11 mouse cellular contexts compared by ENCODE assay signal in genomic region chr9:101037396-101037795, GRCm38 (mm10). TPM values are rescaled to one million over a fixed set of nuclear protein-coding genes. Genes with fewer than 3 reads are reported as not detected.
A peak's percentile ranks its signal among the peaks of the same experiment; 100 is the strongest.
DNase-seq lines count a peak whose midpoint lies in the region; ATAC-seq and TF ChIP-seq lines count a peak whose summit lies in the region.
"Had no signal": no experiment of that assay in that cellular context is flagged by ENCODE, and none has a peak within 500 bp of the region (broad histone marks: within the 10 kb centered on the region; RNA-seq: fewer than 3 reads in every experiment).

No protein-coding gene starts in this region.

- peak overlapping the region; percentile 57 for H3K4me3 ChIP-seq in megakaryocyte, embryonic 14.5 days (replicated peaks)
- no peak overlapping the region for H3K4me3 ChIP-seq in kidney, embryonic 14.5 days (ENCODE audit: low read length)
- H3K4me3 ChIP-seq in liver, postnatal 0 days (ENCODE audit: low read depth, low read length): 0 out of 2 replicates have a peak overlapping the region, but pooled peaks have one; percentile 13
- no peak overlapping the region for H3K4me3 ChIP-seq in stomach, postnatal 0 days (ENCODE audit: low read depth, low read length)
- no peak overlapping the region for H3K4me3 ChIP-seq in hindbrain, embryonic 12.5 days
- H3K4me3 ChIP-seq in hindbrain, embryonic 16.5 days (ENCODE audit: low read length): no peak overlapping the region
- H3K4me3 ChIP-seq: hindbrain, embryonic 15.5 days had no signal

- peak overlapping the region; percentile 4; the same call in 1 of the 2 replicates for H3K4me2 ChIP-seq in kidney, embryonic 14.5 days (replicated peaks; ENCODE audit: low read depth, low read length)
- peak overlapping the region; percentile 55 for H3K4me2 ChIP-seq in liver, postnatal 0 days (ENCODE audit: low read depth, low read length)
- H3K4me2 ChIP-seq in stomach, postnatal 0 days (replicated peaks; ENCODE audit: low read depth): 0 out of 2 replicates have a peak overlapping the region, but pooled peaks have one; percentile 20
- H3K4me2 ChIP-seq in hindbrain, embryonic 12.5 days (replicated peaks): no peak overlapping the region
- H3K4me2 ChIP-seq in hindbrain, embryonic 16.5 days (ENCODE audit: low read length): no peak overlapping the region
- H3K4me2 ChIP-seq: hindbrain, embryonic 15.5 days had no signal

- H3K4me1 ChIP-seq in megakaryocyte, embryonic 14.5 days: peaks cover 43% of the 10 kb centered on the region
- H3K4me1 ChIP-seq in kidney, embryonic 14.5 days (ENCODE audit: control insufficient read depth, insufficient read depth, low read length): peaks cover 18% of the 10 kb centered on the region; the same call in 1 of the 2 replicates
- H3K4me1 ChIP-seq in liver, postnatal 0 days (ENCODE audit: insufficient read depth): peaks cover 26% of the 10 kb centered on the region
- H3K4me1 ChIP-seq in stomach, postnatal 0 days (replicated peaks; ENCODE audit: control insufficient read depth, insufficient read depth): no peaks in the 10 kb centered on the region
- peaks cover 12% of the 10 kb centered on the region for H3K4me1 ChIP-seq in hindbrain, embryonic 12.5 days
- H3K4me1 ChIP-seq in hindbrain, embryonic 16.5 days (ENCODE audit: control insufficient read depth, insufficient read depth, low read depth, low read length): peaks cover 11% of the 10 kb centered on the region

- no peaks in the 10 kb centered on the region for H3K27me3 ChIP-seq in megakaryocyte, embryonic 14.5 days (replicated peaks)
- no peaks in the 10 kb centered on the region for H3K27me3 ChIP-seq in kidney, embryonic 14.5 days (ENCODE audit: control insufficient read depth, insufficient read depth, low read length)
- no peaks in the 10 kb centered on the region for H3K27me3 ChIP-seq in liver, postnatal 0 days (ENCODE audit: insufficient read depth, low read length)
- no peaks in the 10 kb centered on the region for H3K27me3 ChIP-seq in stomach, postnatal 0 days (ENCODE audit: control insufficient read depth, insufficient read depth, low read length)
- no peaks in the 10 kb centered on the region for H3K27me3 ChIP-seq in hindbrain, embryonic 12.5 days
- no peaks in the 10 kb centered on the region for H3K27me3 ChIP-seq in hindbrain, embryonic 16.5 days (replicated peaks; ENCODE audit: control insufficient read depth, insufficient read depth, low read length)
- H3K27me3 ChIP-seq: hindbrain, embryonic 15.5 days had no signal

- H3K9ac ChIP-seq in kidney, embryonic 14.5 days (ENCODE audit: low read depth, low read length): no peak overlapping the region
- 0 out of 2 replicates have a peak overlapping the region, but pooled peaks have one; percentile 26 for H3K9ac ChIP-seq in liver, postnatal 0 days (replicated peaks)
- H3K9ac ChIP-seq in stomach, postnatal 0 days (ENCODE audit: low read length): no peak overlapping the region
- H3K9ac ChIP-seq in hindbrain, embryonic 12.5 days: no peak overlapping the region
- H3K9ac ChIP-seq in hindbrain, embryonic 16.5 days (ENCODE audit: low read depth, low read length): no peak overlapping the region
- H3K9ac ChIP-seq: hindbrain, embryonic 15.5 days had no signal

- H3K9me3 ChIP-seq in megakaryocyte, embryonic 14.5 days: peaks cover 17% of the 10 kb centered on the region
- no peaks in the 10 kb centered on the region for H3K9me3 ChIP-seq in kidney, embryonic 14.5 days (ENCODE audit: control insufficient read depth, low read length)
- no peaks in the 10 kb centered on the region for H3K9me3 ChIP-seq in liver, postnatal 0 days (ENCODE audit: low read length)
- H3K9me3 ChIP-seq in stomach, postnatal 0 days (ENCODE audit: control insufficient read depth, low read length): no peaks in the 10 kb centered on the region
- H3K9me3 ChIP-seq in hindbrain, embryonic 12.5 days (replicated peaks): no peaks in the 10 kb centered on the region
- H3K9me3 ChIP-seq in hindbrain, embryonic 16.5 days (ENCODE audit: control insufficient read depth, low read length): no peaks in the 10 kb centered on the region
- H3K9me3 ChIP-seq: hindbrain, embryonic 15.5 days had no signal

- peaks cover 9% of the 10 kb centered on the region for H3K36me3 ChIP-seq in megakaryocyte, embryonic 14.5 days (replicated peaks; ENCODE audit: low read length)
- no peaks in the 10 kb centered on the region for H3K36me3 ChIP-seq in kidney, embryonic 14.5 days (ENCODE audit: control insufficient read depth, insufficient read depth, low read length)
- H3K36me3 ChIP-seq in liver, postnatal 0 days (replicated peaks; ENCODE audit: insufficient read depth, low read length): no peaks in the 10 kb centered on the region
- H3K36me3 ChIP-seq in stomach, postnatal 0 days (ENCODE audit: control insufficient read depth, insufficient read depth, low read length): no peaks in the 10 kb centered on the region
- no peaks in the 10 kb centered on the region for H3K36me3 ChIP-seq in hindbrain, embryonic 12.5 days
- H3K36me3 ChIP-seq in hindbrain, embryonic 16.5 days (ENCODE audit: control insufficient read depth, insufficient read depth, low read length): no peaks in the 10 kb centered on the region
- H3K36me3 ChIP-seq: hindbrain, embryonic 15.5 days had no signal

- DNase-seq in liver, postnatal 0 days: no peak
- DNase-seq in stomach, postnatal 0 days (ENCODE audit: low spot score): no peak
- no peak for DNase-seq in left cerebral cortex, adult 18-20 months (ENCODE audit: low spot score in 2 of 2)
- DNase-seq: cerebellum, adult 8-10 months; thymus, adult 2 months had no signal

- no peak for TF ChIP-seq EP300 in liver, postnatal 0 days (IDR thresholded peaks at IDR 0.05; ENCODE audit: low read depth)
- no peak for TF ChIP-seq EP300 in stomach, postnatal 0 days (optimal IDR thresholded peaks at IDR 0.05)

- ATAC-seq in megakaryocyte, adult 5-6 weeks (ENCODE audit: poor library complexity, severe bottlenecking): no peak
- ATAC-seq in kidney, embryonic 14.5 days (ENCODE audit: low FRiP score, low TSS enrichment): no peak
- ATAC-seq in liver, postnatal 0 days: no peak
- ATAC-seq in stomach, postnatal 0 days (ENCODE audit: low FRiP score, low TSS enrichment): no peak
- ATAC-seq in hindbrain, embryonic 12.5 days (ENCODE audit: low FRiP score): no peak
- ATAC-seq in hindbrain, embryonic 16.5 days: no peak

- 15% methylated on average over 7 of the region's 7 CpGs for WGBS in kidney, embryonic 14.5 days
- WGBS in liver, postnatal 0 days (ENCODE audit: insufficient replicate concordance): 23% methylated on average over 7 of the region's 7 CpGs
- 24% methylated on average over 7 of the region's 7 CpGs for WGBS in stomach, postnatal 0 days
- 60% methylated on average over 7 of the region's 7 CpGs for WGBS in hindbrain, embryonic 12.5 days
- WGBS in hindbrain, embryonic 16.5 days: 61% methylated on average over 7 of the region's 7 CpGs

- TF ChIP-seq CTCF in liver, postnatal 0 days (IDR thresholded peaks at IDR 0.05; ENCODE audit: low read depth): no peak
- TF ChIP-seq CTCF in stomach, postnatal 0 days (IDR thresholded peaks at IDR 0.05; ENCODE audit: low read depth): no peak

- H3K27ac ChIP-seq in kidney, embryonic 14.5 days (ENCODE audit: low read depth, low read length): no peak overlapping the region
- H3K27ac ChIP-seq in liver, postnatal 0 days (ENCODE audit: low read depth): no peak overlapping the region
- H3K27ac ChIP-seq in stomach, postnatal 0 days (replicated peaks): peak overlapping the region; percentile 1
- H3K27ac ChIP-seq in hindbrain, embryonic 12.5 days: no peak overlapping the region
- no peak overlapping the region for H3K27ac ChIP-seq in hindbrain, embryonic 16.5 days (ENCODE audit: low read depth, low read length)
- H3K27ac ChIP-seq: hindbrain, embryonic 15.5 days had no signal

RNA-seq across cellular contexts. Expression of gene Pccb, which starts 2.7 kb away (rescaled TPM):
- 2.4 and 69.9 TPM in 2 replicates for polyA plus RNA-seq in megakaryocyte, embryonic 14.5 days (2012; ENCODE audit: insufficient read depth, low replicate concordance)
- 9.8 and 12.2 TPM in 2 replicates for total RNA-seq in megakaryocyte, adult 5-6 weeks (2015)
- 6.4 and 8.0 TPM in 2 replicates for total RNA-seq in megakaryocyte, adult 5-6 weeks (2017)
- polyA plus RNA-seq in kidney, embryonic 14.5 days (2014; fragmentation: Nextera tagmentation; extraction: Ambion mirVana): 19.2 and 21.0 TPM in 2 replicates
- 14.2 and 15.6 TPM in 2 replicates for polyA plus RNA-seq in liver, postnatal 0 days (2015; fragmentation: Nextera tagmentation; extraction: Ambion mirVana)
- 28.7 and 29.9 TPM in 2 replicates for polyA plus RNA-seq in stomach, postnatal 0 days (2015; fragmentation: Nextera tagmentation; extraction: Ambion mirVana)
- polyA plus RNA-seq in hindbrain, embryonic 12.5 days (2016; fragmentation: Nextera tagmentation; extraction: Ambion mirVana): 19.2 and 21.5 TPM in 2 replicates
- total RNA-seq in left cerebral cortex, adult 18-20 months (2021): 10 to 100 TPM; 36.7 to 40.5 TPM
- polyA plus RNA-seq in hindbrain, embryonic 16.5 days (2015; fragmentation: Nextera tagmentation; extraction: Ambion mirVana): 27.7 and 28.7 TPM in 2 replicates

RNA-seq across cellular contexts. Expression of gene Msl2, which starts 36.5 kb away (rescaled TPM):
- polyA plus RNA-seq in megakaryocyte, embryonic 14.5 days (2012; ENCODE audit: insufficient read depth, low replicate concordance): 4.8 and 8.7 TPM in 2 replicates
- 85.6 and 92.6 TPM in 2 replicates for total RNA-seq in megakaryocyte, adult 5-6 weeks (2015)
- total RNA-seq in megakaryocyte, adult 5-6 weeks (2017): 44.9 and 53.4 TPM in 2 replicates
- 9.7 and 11.9 TPM in 2 replicates for polyA plus RNA-seq in kidney, embryonic 14.5 days (2014; fragmentation: Nextera tagmentation; extraction: Ambion mirVana)
- polyA plus RNA-seq in liver, postnatal 0 days (2015; fragmentation: Nextera tagmentation; extraction: Ambion mirVana): 2.2 and 2.4 TPM in 2 replicates
- polyA plus RNA-seq in stomach, postnatal 0 days (2015; fragmentation: Nextera tagmentation; extraction: Ambion mirVana): 3.0 and 3.5 TPM in 2 replicates
- 9.6 and 11.7 TPM in 2 replicates for polyA plus RNA-seq in hindbrain, embryonic 12.5 days (2016; fragmentation: Nextera tagmentation; extraction: Ambion mirVana)
- 10 to 100 TPM; 63.0 to 63.5 TPM for total RNA-seq in left cerebral cortex, adult 18-20 months (2021)
- polyA plus RNA-seq in hindbrain, embryonic 16.5 days (2015; fragmentation: Nextera tagmentation; extraction: Ambion mirVana): 2.6 and 2.7 TPM in 2 replicates

Comparison
In these comparisons a context has a peak if more than half of its experiments do, and no peak if none do; other contexts are left out.
1. H3K4me3 ChIP-seq: peak in megakaryocyte, embryonic 14.5 days (single experiment) and liver, postnatal 0 days (single experiment); none in kidney, embryonic 14.5 days (single experiment), stomach, postnatal 0 days (single experiment), hindbrain, embryonic 12.5 days (single experiment) and hindbrain, embryonic 16.5 days (single experiment).
2. H3K4me2 ChIP-seq: peak in kidney, embryonic 14.5 days (single experiment), liver, postnatal 0 days (single experiment) and stomach, postnatal 0 days (single experiment); none in hindbrain, embryonic 12.5 days (single experiment) and hindbrain, embryonic 16.5 days (single experiment).